Mouse (Mus musculus) Muller cell, postnatal 12 days (primary cell): ENCODE measurements at regions not wholly inside any gene's neighbourhood (a gene's known extent, or its start where the extent isn't known, plus 50 kb on each side); places are given as distances from the start of the nearest gene placed in this dataset.

Experiments used
- DNase-seq: peaks from one replicate; pipeline ENCODE4 v3.0.0-alpha.2; 2015; ENCODE audit errors: inconsistent ontology term

DNA sequence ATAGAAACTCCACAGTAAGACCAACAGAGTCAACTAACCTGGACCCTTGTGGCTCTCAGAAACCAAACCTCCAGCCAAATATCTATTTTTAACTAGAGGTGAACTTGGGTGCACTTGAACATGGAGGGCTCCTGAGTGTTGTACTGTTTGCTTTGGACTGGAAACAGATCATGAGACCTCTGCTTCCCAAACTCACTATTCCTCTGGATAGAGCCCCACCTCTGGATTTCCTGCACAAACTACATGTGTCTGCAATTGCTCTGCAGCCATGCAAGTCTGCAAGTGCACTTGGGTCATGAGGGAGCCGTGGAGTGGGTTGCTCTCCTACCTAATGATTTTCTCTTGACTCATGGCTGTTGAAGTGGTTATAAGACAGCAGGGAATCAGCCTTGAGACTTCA is 759.9 kb upstream of the Fam160b2 start:
- no peak for DNase-seq

DNA sequence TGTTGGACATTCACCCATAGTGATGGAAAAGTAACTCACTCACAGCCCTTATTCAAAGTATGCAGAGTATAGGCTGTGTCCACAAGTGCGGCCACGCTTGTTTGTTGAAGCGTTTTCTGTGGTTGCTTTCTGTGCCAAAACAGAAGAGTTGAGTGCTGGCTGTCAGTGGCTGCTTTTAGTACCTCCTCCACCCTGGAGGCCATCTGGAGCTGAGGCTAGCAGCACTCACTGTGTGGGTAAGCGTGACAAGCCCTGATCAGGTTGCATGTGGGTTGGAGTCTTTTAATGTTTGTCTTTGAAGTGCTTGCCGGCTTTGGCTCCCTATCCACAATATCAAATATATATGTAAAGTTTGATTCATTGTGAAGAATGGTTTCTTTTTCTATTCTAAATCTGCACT is 738.6 kb upstream of the Fam160b2 start:
- DNase-seq, result no peak

DNA sequence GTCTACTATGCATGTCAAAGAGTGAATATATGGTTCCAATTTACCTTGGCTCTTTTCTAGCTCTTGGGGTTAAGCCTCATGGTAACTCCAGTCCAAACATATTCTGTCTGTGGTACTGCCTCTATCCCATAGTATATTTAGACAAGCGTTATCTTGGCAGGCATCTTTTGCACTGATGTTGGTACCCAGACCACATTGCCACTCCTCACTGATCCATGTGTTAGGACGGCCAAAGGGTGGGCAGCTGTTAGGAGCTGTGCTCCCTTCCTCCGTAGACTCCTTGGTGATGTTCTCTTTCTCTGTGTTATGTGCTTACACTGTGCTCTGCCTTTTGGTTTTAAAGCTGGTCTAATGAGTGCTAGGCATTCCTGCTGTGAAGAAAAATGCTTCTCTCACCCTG is 737.3 kb upstream of the Fam160b2 start:
- DNase-seq, result no peak

DNA sequence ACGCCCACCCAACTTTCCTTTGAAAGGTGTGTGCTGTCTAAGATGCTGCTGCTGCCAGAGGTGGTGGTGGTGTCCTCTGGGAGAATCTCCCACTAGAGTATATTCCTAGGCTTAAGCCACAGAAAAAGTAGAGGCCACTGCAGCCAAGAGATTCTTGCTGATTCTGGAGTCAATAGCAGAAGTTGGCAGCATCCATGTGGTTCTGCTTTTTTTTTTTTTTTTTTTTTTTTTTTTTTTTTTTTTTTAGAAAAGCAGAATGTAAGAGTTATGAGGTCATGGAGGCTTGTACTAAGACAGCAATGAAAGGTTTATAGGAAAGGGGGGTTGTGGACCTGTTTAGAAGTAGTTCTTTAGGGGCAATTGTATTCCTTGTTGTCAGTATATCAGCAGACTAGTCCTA is 734.4 kb upstream of the Fam160b2 start:
- DNase-seq, result no peak

DNA sequence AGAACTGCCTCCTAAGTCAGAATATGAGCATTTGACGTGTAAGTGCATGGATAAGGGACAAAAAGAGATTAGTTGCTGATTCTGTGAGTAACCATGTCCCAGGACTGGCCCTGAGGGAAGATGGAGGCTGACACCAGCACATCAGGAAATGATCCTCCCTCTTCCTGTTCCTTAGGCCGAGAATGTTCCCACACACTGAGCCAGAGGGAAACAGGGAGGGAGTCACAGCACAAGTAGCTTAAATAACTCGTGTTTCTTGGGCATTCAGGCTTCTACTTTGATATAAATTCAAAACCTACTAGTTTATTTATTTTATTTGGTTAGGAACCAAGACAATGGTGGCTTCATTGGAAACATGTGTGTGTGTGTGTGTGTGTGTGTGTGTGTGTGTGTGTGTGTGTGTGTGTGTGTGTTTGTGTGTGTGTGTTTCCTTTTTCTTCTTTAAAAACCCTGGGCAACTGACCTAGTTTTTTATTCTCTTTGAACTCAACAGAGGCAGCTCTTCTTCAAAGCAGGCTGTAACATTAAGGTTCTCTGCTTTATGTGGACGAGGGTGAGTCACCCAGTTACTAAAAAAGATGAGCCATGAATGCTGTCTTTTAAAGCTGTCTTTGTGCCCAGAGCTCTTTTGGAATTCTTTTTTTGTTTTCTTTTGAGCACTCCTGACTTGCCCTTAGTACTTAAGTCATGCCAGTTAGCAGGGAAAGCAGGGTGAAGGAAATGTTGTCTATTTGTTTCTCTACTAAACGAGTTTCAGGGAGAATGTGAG is 730.4 kb upstream of the Fam160b2 start:
- peak; percentile 46 for DNase-seq

DNA sequence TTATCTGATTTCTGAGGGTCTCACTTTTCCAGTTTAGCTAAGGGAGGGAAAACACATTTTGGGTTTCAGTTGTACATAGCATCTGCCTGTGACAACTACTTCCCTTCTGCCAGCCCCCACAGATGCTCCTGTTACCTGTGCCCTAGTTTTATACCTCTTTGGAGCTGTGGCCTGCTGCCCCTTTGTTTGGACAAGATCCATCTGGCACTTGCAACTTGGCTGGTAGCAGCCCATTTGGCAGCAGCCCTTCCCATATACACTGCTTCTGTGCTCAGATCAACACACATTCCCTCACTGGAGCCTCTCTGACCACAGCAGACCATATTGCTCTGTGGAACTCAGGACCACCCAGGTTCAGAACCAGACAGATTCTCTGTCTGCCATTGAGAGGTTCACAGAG is 728.0 kb upstream of the Fam160b2 start:
- no peak for DNase-seq

DNA sequence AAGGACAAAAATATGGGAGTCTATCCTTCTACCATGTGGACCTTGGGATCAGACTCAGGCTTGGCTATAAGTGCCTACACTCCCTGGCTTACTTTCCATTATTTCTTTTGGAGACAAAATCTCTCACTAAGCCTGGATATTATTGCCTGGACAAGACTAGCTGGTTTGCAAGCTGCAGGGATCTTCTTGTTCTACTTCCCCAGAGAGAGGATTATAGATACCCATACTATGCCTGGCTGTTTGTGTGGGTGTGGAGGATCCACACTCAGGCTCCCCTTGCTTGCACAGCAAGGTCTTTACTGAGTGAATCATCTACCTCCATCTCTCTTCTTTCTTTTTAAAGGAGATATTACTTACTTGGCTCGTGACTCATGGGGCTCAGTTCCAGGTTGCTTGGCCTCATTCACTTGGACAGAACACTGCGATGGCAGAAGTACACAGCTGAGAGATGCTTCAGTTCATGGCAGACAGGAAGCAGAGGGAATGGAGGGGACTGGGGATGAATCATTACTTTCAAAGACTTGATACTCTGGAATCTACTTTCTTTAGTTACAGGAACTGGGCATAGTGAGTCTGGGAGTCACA is 727.0 kb upstream of the Fam160b2 start:
- DNase-seq, result peak; percentile 62

DNA sequence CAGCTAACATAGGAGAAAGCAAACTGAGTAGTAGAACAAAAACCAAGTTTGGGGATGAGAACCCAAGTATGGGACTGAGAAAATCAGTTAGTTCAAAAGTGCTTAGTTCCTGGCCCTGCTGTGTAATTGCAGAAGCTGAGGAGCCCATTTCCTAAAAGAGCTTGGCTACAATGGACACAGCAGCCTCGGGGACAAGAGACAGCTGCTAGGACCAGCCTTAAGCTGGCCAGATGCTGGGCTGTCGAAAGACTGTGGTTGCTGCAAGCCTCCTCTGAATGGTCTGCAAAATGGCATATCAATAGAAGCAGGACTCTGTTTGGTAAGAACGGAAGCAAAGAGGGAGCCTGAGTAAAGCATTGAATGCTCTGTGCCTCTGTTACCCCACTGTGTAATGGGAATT is 715.6 kb upstream of the Fam160b2 start:
- no peak for DNase-seq

DNA sequence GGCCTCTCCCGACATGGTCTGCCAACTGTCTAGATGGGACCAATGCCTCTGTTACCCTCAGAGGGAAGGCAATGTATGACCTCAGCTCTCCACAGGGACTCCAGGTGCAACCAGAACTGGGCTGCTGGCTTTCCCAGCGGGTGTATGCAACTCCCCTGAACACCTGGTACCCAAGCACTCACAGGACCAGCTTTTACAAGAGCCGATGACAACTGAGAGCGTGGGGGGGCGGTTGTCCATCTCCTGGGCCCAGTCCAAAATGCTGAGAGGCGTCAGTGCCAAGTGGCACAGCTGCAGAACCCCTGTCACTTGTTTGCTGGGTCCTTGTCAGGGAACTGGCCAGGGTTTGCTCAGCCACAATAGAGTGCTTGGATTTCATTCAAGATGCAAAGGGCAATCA is 700.1 kb upstream of the Fam160b2 start:
- DNase-seq, result peak; percentile 55

DNA sequence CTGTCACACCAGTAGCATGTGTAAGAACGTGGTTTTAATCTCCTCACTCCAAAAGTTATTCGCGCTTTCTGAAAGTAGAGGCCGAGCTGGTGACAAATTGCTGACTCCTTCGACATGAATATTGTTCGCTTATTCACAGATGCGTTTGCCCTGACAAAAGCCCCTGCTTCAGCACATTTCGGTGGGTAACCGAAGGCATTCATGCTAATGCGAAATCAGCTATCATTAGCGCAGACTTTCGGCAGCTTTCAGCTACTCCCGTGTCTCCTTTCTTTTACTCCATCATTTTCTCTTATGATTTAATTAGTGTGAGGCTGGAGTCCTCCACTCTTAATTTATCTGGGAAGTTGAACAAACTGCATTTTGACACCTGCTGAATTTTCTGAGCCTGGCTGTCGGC is 681.9 kb upstream of the Fam160b2 start:
- no peak for DNase-seq

DNA sequence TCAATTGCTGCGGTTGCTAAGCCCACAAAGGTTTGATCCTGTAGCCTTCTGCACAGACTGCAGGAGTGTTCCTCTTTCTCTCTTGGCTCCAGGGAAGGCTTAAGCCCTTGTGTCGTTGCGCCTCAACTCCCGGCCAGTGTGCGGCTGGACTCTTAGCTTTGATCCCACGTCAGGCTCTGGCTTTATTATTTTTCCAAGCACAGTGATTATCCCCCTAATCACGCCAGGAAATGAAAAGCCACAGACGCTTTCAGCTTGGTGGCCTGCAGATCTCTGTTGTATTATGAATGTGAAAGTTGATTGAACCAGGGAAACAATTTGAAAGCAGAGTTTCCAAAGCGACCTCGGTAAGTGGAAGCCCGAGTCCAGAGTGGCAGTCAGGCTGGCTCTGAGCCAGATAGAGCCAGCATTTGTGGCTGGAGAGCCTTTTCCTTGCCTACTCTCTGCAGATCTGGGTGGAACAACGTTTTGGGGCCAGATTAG is 676.7 kb upstream of the Fam160b2 start:
- peak; percentile 66 for DNase-seq

DNA sequence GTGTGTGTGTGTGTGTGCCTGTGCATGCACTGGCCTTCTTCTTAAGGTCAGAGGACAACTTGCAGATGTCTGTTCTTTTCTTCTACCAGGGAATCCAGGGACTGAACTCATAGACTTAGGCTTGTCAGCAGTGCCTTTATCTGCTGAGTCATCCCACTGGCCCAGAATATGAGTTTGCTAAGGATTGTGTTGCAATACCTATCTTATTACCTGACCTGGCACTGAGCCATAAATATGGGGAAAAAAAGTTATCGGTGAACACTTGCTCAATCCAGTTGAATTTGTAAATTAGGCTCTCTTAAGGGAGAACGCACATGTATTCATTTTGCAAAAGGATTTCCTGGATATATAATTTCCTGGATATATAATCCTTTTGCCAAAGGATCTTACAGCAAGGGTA is 672.8 kb upstream of the Fam160b2 start:
- DNase-seq, result no peak

DNA sequence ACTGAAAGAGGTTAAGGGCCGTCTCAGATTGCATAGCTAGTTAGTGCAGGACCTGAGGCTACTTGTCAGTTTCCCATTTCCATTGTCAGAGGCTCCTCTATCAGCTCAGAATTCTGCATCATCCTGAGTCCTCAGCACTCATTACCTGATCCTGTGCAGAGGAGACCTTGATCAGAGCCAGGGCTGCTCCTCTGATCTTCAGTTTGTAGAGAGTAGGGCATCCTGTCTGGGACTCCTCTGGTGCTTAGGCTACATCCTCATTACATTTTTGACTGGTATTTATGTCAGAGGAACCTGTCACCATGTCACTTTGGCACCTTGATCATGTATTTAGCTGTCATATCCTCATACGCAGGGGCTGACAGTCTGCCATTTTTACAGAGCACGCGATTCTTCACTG is 658.0 kb upstream of the Fam160b2 start:
- DNase-seq, result no peak

DNA sequence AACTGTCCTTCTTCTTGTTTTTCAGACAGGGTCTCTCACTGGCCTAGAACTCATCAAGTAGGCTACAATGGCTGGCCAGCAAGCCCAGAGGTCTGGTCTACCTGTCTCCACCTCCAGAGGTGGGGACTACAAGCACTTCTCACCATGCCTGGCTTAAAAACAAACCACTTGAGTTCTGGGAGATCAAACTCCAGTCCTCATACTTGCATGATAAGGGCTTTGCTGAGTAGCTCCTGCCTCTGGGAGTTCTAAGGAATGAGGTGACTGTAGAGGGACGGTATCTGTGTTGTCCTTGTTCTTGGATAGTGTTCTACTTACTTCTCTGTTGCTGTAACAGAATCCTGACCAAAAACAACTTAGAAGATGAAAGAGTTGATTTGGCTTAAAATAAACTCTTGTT is 654.6 kb upstream of the Fam160b2 start:
- DNase-seq, result no peak

DNA sequence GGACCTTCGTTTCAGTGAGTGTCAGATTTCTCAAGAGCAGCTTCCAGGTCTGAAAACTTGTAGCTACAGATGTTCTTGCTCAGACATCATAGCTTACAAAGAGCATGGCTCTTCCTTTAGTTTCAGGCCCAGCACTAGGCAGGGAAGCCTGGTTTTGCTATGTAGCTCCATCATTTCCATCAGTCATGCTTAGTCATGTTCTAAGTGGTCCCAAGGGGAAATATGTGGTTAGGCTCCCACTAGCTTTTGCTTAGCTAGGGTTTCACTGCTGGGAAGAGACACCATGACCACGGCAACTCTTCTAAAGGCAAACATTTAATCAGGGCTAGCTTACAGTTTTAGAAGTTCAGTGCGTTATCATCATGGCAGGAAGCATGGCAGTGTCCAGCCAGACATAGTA is 652.5 kb upstream of the Fam160b2 start:
- DNase-seq, result no peak

DNA sequence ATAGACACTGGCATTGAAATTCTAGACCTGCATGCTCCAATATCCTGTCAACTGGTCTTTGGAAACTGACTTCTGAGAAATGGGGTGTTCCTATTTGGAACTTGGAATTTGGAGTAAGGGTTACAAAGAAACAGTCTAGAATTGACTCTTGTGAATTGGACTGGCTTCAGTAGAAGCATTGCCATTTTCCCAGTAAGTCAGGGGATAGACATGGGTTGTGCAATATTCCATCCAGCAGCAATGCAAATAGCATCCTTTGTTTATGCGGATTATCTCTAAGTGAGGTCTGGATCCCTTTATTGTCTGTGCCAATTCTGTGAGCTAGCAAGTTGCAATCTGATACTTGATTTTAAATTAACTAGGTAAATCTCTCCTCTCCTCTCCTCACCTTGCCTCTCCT is 651.5 kb upstream of the Fam160b2 start:
- DNase-seq, result no peak

DNA sequence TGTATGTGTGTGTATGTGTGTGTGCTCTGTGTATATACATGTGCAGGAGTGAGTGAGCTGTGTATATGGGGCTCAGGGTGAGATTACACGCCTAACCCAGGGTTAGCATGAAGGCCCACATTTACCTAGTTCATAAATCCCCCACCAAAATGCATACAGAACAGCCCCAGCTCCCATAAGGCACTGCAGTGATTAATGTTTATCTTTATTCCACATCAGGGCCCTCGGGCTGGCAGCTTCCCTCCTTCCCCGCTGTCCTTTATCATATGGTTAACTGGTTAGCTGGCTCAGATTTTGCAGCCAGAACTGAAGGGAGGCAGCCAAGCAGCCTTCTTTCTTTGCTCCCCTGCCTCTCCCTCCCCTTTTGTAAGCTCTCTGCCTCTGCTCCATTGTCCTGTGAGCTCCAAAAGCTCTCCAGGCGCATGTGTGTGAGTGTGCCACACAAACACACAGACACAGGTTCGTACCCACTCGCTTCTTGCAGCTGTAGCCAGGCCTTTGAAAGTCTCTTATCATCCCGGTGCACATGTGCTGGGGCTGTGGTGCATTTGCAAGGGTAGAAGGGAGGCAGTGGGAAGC is 649.8 kb upstream of the Fam160b2 start:
- DNase-seq, result peak; percentile 40

DNA sequence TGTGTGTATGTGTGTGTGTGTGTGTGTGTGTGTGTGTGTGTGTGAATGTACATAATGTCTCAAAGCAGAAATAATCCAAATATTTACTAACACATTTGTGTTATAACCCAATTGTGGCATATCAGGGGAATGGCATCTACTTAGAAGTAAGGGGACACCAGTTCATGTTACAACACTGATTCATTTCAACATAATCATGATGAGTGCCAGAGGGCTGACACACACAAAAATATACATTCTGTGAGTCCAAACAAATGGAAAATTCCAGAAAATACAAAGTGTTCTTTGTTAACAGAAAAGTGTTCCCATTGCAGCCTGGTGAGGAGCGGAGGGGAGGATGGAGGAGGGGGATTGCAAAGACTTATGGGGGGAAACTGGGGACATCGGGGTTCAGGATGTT is 648.9 kb upstream of the Fam160b2 start:
- DNase-seq, result no peak

DNA sequence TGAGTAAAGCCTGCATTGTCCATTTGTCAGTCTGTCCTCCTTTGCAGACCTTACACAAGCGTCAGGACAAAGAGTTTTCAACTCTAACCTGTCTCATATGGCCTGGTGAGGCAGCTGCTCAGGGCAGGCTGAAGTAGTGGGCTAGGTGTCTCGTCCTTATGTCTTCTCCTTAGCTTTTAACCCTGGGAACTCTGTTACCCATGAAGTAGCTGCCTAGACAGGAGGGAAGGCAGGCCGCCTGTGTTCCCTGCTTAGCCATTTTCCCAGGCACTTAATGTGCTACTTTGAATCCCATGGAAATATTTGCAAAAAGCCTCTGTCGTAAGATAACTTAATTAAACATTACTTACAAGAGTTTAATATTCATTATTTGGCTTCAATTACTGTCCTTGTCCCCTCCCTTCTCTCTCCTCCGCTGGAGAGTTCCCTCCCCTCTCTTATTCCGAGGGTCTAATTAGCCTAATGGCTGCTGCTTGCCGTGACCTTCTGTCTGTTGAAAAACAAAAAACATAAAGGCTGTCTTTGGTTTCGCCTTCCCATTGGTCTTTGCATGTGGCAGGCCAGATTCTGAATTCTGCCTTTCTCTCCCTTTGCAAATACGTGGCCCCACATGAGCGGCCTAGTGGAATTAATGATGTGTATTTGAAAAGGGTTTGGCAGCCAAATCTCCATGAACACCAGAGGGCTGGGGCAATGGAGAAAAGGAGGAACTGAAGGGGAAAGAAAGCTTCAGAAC is 642.2 kb upstream of the Fam160b2 start:
- DNase-seq, result peak; percentile 42

DNA sequence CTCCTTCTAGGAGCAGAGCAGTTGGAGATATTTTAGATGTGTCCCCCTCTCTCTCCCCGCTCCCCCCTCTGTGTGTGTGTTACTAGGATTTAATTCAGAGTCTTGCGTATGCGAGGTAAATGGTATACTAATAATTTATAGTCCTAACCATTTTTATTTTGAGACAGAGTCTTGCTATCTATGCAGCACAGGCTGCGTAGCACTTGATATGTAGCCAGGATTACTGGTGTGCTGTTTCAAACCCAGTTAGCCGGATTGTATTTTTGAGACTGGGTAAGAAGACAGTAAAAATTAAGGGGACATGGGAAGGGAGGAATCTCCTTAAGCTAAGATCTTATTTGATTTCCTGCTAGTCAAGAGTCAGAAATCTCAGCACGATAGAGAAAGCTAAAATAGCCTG is 636.6 kb upstream of the Fam160b2 start:
- DNase-seq, result no peak

DNA sequence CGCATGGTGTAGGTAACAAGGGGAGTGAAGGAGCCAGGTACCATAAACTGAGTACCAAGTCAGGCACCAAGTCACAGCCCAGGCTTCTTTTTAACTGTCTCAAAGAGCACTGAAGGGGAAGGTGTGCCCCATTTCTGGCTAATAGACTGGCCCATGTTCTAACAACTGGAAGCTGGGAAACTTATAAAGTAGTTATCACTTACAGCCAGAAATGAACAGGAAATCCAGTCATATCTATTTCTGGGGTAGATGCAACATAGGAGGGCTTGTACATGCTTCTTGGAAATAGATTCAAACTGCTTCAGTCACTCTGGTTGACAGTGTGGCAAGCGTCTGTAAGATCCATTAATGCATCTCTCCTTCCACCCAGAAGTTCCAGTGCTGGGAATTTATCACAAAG is 635.3 kb upstream of the Fam160b2 start:
- DNase-seq, result no peak

DNA sequence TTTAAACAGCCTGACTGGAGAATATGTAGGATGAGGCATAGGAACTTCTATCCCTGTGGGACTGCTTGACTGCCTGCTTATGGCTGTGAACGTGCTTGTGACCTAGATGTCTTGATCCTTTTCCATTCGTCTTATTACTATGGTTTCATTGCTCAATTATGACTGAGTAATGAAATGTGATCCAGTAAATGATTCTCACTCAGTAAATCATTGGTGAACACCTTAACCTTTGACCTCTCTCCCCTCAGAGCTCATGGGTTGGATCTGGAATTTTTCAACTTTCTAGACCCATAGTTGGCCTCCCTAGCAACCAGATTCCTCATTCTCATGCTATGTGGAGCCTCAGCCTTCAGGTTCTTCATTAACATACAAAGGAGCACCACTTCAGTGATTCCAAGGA is 634.6 kb upstream of the Fam160b2 start:
- no peak for DNase-seq
